Mouse (Mus musculus): Measurements from ENCODE around the gene Ush2a.

GRCm38 (mm10) chr1:188855034-188855433 is 593.2 kb downstream of the Ush2a start:
- TF ChIP-seq MYOG (IDR thresholded peaks at IDR 0.05; ENCODE audit: control insufficient read depth in 1 of 3, insufficient read depth in 1 of 3, insufficient read length in 2 of 3, low read depth in 2 of 3), result no peak
- no peak for TF ChIP-seq POLR2A (IDR thresholded peaks at IDR 0.05; ENCODE audit: insufficient read length, low read depth)
- TF ChIP-seq E2F4 (IDR thresholded peaks at IDR 0.05; ENCODE audit: insufficient read depth), result no peak
- no peak for TF ChIP-seq TCF3 (IDR thresholded peaks at IDR 0.05; ENCODE audit: insufficient read length, low read depth)
- TF ChIP-seq USF1 (IDR thresholded peaks at IDR 0.05; ENCODE audit: low read depth), result no peak
- no peak for TF ChIP-seq CEBPB (IDR thresholded peaks at IDR 0.05; ENCODE audit: insufficient read depth, poor library complexity, severe bottlenecking)
- TF ChIP-seq MAX (IDR thresholded peaks at IDR 0.05; ENCODE audit: low read depth), result no peak

Measured in myocyte (in vitro differentiated cells).